Mouse (Mus musculus): ENCODE results near the gene Kcnh3.

Kcnh3 gene

DNA sequence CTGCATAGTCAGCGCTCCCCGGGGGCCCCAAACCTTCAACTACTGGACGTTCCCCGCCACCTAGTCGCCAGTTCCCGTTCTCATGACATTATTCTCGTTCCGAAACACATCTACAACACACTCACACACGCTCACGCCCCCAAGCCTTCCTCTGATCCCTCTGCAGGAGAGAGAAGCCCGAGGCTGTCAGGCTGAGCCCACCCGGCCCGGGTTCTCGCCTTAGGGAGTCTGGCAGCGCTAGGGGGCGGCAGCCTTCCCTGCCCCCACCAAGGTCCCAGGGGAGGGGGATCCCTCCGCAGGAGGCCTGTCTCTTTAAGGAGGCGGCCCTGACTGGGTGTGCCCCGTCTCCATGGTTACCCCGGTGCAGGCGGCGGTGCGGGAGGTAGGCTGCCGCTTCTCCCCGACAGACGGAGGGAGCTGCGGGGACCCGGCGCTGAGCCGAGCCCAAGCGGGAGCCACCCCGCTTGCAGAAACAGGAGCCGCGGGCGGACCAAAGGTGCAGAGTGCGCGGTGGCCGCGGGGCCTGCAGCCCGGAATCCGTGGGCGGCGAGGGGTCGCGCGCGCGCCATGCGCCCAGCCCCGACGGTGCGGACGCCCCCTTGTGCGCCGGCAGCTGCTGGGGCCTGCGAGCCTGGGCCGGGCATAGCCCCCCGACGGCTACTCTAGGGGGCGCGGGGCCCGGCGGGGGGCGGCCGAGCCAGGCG is at the start of gene Kcnh3:
Gene Kcnh3, plus strand, starts transcription at position 654 of the 704 bp plus-strand sequence.
- DNase-seq, result peak; percentile 82

- DNase-seq, result no peak
Measured at GRCm38 (mm10) chr15:99179639-99180038, 45.0 kb upstream of the Kcnh3 start.

DNA sequence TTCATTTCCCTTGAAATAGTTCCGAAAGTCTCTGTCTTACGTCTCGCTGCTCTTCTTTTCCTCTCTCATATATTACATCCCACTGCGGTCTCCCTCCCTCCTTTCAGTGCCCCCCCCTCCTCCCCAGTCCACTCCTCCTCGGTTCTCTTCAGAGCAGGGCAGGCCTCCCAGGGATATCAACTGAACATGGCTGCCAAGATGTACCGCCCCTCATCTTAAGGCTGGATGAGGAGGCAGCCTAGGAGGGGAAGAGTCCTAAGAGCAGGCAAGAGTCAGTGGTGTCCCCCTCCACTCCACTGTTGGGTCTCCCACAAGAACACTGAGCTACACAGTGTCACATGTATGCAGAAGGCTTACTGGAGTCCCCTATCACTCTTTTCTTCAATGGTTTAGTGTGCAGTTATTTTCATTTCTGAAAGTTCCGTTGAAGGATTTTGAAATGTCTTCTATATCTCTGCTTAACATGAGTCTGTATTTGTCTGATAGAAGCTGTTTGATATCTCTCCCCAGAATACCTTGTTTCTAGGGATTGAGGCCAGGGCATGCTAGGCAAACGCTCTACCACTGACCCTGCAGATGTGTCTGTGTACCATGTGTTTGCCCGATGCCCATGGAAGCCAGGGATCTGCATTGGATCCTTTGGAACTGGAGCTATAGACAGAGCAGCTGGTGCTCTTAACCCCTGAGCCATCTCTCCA is 40.3 kb upstream of the Kcnh3 start:
- DNase-seq, result no peak

DNA sequence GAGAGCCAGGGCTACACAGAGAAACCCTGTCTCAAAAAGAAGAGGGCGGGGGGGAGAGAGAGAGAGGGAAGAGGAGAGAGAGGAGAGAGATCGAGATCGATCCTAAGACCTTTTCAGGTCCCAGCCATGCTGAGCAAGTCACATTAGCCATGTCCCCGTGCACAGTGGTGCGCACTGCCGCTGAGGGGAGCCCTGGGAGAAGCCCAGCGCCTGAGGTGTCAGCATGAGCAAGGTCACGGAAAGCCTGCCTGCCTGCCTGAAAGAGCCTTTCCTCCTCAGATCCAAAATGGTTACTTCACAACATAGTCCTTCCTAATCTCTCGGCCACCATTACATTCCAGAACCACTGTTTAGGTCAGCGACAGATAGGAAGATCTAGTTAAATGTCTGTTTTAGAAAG is 30.3 kb upstream of the Kcnh3 start:
- no peak for DNase-seq

GRCm38 (mm10) chr15:99195043-99195442 is 29.6 kb upstream of the Kcnh3 start:
- no peak for DNase-seq

- DNase-seq, result peak; percentile 39
Measured at GRCm38 (mm10) chr15:99198761-99199160, 25.9 kb upstream of the Kcnh3 start.

- no peak for DNase-seq
Measured at GRCm38 (mm10) chr15:99205959-99206358, 18.7 kb upstream of the Kcnh3 start.

- no peak for DNase-seq
Measured at GRCm38 (mm10) chr15:99213183-99213582, 11.5 kb upstream of the Kcnh3 start.

DNA sequence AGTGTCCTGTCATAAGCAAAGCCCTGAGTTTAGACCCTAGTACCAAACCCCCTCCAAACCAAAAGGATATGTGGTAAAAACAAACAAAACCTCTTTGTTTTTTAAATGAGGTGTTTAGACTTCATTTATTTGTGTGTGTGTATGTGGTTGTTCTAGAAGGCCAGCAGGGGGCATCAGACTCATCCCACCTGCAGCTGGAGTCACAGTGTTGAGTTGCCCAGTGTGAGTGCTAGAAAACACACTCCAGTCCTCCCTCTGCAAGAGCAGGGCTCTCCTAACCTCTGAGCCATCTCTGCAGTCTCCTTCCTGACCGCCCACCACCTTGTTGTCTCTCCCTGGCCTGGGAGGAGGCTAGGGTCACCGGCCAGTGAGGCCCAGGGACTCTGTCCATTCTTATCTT is 9.7 kb upstream of the Kcnh3 start:
- peak; percentile 49 for DNase-seq

- DNase-seq, result no peak
Measured at GRCm38 (mm10) chr15:99215741-99216463, 8.8 kb upstream of the Kcnh3 start.

DNA sequence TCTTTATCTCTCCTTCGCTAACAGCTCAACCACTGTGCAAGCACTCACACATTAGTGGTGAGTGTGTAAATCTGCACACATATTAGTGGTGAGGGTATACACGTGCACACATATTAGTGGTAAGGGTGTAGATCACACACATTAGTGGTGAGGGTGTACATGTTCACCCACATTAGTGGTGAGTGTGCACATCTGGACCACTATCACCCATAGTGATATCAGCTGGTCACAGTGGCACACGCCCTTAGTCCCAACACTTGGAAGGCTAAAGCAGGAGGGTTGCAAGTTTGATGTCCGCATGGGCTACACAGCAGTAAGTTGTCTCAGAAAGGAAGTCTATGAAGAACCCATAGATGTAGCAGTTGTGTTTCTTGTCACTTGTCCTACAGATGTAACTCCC is 7.0 kb upstream of the Kcnh3 start:
- no peak for DNase-seq

DNA sequence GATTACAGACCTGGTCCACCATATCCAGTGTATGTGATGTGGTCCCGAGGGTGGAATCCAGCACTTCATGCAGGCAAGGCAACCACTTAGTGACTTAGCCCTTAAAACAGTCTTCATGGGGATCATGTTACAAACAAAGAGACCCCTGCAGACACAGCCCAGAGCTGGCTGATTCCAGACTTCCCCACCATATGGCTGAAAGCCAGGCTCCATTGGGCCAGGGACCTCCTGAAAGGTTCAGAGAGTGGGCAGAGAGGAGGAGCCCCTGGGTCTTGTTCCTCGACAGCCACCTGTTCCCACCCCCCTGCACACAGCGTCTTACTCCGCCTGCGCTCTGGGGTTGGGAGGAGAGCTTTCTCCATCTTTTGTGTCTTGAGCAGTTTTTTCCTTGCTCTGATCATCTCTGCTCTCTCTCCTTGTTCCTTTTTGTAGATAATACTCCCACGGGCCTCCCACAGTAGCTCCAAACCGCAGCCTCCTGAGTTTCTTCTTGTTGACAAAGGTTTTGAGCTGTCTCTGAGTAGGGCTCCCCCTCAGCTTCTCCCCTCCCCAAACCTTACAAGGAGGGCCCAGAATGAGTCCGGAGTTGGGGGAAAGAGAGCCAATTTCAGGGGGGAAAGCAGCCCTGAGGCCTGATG is 3.2 kb upstream of the Kcnh3 start:
- no peak for DNase-seq

DNA sequence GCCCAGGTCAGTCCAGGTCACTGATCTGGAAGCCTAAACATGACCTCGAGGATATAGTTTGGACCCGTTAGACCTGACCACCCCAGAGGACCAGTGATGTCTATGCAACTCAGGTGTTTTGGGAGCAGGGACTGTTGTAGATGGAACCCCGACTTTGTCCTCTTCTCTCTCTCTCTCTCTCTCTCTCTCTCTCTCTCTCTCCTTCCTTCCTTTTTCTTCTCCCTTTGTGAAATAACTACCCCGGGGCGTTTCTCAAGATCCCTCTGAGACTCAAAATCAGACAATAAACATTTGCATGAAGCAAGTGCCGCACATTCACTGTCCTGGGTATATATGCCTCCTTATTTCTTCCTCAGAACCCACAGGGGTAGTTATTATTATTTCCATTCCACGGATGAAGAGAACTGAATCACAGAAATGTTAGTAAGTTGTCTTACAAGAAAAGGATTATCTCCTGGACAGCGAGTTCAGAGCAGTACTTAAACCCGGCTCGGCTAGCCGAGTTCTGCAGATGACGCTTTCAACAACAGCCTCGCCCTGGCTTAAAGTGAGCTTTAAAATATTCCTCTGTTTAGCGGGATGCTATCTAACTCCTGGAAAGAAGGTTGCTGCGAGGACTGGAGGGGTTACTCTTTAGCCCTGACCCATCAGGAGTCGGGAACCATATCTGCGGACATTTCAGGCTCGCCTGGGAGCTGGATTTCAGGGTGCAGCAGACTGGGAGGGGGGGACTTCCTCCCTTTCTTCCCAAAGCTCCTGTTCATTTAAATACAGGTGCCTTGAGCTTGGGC is 1.7 kb upstream of the Kcnh3 start:
- no peak for DNase-seq

DNA sequence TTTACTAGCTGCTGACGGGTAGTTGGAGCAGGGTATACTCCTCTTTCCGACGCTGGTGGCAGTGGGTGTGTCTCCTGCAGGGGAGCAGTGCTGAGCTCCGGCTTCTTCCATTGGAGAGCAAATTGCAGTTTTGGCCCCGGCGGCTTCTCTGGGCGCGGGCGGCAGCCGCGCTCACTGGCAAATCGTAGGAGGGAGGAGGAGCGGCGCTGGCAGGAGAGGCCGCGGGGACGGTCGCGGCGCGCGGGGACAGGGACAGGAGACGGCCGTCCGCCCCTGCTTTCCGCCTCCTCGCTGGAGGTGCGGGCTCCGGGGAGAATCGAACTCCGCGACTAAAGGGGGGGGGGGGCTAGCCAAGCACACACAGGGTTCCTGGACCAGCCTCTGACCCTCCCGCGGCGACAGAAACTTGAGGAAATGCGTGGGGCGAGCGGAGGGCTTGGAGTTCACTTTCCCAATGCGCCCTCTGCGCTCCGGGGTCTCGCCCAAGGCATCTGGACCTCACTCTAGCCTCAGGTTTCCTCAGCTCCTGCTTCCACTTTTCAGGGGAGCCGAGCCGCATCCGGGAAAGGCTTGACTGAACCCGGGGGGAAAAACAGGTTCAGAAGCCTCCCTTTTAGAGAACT is 965 bp upstream of the Kcnh3 start:
- peak; percentile 52 for DNase-seq

DNA sequence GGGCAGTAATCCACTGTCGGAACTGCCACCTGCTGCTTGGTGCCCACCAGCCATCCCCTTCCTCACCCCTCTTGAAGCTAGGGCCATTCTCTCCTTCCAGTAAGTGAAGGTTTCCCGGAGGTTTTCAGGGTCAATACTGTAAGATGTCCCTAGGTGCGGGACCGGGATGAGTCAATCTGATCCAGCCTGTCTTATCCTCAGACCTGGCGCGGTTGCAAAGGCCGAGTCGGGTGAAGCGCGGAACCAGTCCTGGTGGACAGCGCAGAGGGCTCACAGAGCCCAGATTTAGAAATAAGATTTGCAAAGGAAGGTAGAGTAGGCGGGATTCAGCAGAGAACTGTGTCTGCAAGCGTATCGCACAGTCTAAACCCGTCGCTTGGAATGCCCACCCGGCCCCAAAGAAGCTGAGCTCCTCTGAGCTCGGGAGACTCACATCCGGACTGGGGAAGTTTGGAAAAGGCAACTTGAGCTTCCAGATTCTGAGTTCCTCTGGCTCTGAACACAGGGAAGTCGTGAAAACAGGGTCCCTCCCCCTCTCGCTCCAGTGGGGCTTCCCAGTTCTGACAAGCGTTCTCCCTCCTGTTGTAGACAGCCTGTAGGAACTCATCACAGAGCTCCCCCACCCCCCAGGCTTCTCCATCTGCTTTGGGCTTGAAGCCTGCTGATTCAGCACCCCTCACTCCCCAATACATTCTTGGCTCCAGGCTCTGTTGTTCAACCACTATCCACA is 585 bp downstream of the Kcnh3 start:
- DNase-seq, result no peak

DNA sequence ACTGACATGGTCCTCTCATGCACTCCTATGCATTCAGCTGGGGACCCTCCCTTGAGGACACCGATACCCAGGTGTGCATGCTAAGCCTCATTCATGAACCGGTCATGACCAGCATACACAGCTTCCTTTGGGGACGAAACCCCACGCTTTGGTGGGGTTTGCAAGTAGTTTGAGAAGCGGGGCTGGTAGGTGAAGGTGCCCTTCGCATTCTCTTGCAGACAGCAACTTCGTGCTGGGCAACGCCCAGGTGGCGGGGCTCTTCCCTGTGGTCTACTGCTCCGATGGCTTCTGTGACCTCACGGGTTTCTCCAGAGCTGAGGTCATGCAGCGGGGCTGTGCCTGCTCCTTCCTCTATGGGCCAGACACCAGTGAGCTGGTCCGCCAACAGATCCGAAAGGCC is 1.4 kb downstream of the Kcnh3 start:
- DNase-seq, result no peak

GRCm38 (mm10) chr15:99231998-99232397 is 7.3 kb downstream of the Kcnh3 start:
- DNase-seq, result no peak

- peak; percentile 86 for DNase-seq
Measured at GRCm38 (mm10) chr15:99233719-99234118, 9.1 kb downstream of the Kcnh3 start.

DNA sequence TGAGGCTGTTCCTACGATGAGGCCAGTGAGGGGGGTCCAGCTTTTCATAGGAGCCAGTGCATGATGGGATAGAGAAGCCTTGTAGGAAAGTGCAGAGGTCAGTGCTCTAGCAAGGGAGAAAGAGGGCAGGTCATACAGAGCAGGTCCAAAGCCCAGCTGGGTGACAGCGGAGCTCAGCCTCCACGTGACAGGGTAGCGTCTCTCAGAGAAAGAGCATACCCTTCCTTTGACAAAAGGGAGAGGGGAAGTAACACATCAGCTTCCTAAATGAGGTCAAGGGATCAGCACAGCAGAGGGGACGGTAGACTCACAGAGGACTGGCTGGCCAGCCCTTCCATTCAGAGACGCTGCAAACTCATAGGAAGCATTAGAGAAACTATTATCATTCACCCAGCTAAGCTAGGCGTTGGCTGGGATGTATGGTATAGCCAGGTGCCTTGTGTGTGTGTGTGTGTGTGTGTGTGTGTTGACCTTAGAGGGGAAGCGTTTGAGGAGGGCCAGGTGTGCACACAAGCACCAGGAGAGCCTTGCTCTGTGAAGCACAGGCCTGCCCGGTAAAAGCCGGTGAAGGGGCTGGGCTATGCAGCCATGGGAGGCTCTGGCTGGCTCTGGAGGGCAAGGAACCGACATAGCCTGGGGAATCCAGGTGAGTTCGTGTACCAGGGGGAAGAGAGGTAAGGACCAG is 9.8 kb downstream of the Kcnh3 start:
- peak; percentile 69 for DNase-seq

GRCm38 (mm10) chr15:99238006-99238405 is 13.3 kb downstream of the Kcnh3 start:
- DNase-seq, result peak; percentile 77

GRCm38 (mm10) chr15:99240129-99240528 is 15.5 kb downstream of the Kcnh3 start:
- no peak for DNase-seq

Data from thymus, postnatal 25 days (tissue).